Mouse (Mus musculus): ENCODE measurements at regions not wholly inside any gene's neighbourhood (a gene's known extent, or its start where the extent isn't known, plus 50 kb on each side); places are given as distances from the start of the nearest gene placed in this dataset.
"Not testable (repeated sequence)": the region's sequence is repeated elsewhere in the genome, so short reads cannot be mapped to it uniquely, and the experiment has no call there.

DNA sequence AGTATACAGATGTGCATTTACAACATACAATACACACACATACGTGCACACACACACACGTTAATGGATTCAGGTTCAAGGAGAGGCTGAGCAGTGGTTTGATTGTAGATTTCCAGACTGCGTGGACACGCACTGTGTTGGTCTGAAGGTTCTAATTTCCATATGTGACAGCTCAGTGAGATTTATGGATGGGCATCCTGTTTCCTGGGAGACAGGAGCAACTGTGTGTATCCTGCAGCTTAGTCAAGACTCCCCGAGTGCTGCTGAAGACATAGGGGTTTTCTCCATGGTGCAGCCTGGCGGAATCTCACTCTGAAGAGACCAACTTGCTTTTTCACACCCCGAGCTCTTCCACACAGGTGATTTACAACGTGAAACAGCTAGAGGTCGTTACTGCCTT, 119.3 kb upstream of the Foxk1 start:
- no peak for DNase-seq (ENCODE audit: low spot score in 2 of 2)

DNA sequence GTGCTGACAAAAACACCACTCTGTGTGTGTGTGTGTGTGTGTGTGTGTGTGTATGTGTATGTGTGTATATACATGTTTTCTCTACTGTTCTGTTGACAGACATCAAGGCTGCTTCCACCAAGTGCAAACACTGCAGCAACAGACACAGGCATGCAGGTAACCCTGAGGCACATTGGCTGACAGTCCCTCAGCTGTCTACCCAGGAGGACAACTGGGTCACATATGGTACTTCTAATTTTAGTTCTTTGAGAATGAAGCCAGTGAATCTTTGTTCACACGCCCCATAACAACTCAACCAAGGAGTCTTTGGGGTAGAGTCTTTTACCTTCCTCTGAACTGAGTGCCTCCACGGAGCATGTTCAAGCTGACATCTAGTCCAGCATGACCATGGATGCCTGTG, 113.3 kb upstream of the Foxk1 start:
- no peak for DNase-seq (ENCODE audit: low spot score in 2 of 2)

DNA sequence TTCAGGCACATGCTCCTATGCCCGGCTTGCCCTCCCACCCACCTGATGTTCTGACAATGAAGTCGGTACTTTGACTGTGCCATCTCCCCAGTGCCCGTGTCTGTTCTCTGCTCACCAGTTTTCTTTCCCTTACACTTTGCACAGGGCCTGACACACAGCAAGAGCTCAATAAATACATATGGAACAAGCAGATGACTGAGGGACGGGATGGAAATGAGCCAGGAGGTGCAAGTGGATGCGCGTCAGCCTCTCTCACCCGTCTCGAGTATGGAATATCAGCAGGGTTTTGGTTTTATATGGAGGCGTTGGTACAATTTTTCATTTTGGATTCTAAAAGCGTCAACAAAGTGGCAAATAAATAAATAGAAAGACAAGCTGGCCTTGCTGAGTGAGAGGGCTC, 109.8 kb upstream of the Foxk1 start:
- no peak for DNase-seq (ENCODE audit: low spot score in 2 of 2)

DNA sequence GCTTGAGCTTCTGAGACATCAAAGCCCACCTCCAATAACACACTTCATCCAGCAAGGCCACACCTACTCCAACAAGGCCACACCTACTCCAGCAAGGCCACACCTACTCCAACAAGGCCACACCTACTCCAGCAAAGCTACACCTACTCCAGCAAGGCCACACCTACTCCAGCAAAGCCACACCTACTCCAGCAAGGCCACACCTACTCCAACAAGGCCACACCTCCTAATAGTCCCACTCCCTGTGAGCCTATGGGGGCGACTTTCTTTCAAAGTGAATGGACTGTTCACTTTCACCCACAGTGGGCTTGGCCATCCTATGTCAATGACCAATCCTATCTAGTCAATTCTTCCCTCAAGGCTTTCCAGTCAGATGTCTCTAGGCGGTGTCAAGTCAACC, 104.9 kb upstream of the Foxk1 start:
- not testable (repeated sequence) for DNase-seq (ENCODE audit: low spot score in 2 of 2)

DNA sequence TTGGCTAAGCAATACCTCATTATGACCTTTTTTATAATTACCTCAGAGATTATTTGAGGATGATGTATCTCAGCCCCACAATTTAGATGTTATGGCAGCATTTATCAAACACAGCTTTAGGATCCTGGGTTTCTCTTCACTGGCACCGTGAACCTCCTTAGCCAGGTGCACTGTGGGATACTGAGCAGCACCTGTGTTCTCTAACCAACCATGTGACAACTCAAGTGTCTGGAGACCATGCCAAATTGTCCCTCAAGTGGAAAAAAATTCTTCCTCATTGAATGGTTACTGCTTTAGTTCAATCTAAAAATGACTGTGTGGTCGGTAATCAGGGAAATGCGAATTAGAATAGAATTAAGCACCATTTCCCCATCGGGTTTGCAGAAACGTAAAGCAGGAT, 101.7 kb upstream of the Foxk1 start:
- no peak for DNase-seq (ENCODE audit: low spot score in 2 of 2)

DNA sequence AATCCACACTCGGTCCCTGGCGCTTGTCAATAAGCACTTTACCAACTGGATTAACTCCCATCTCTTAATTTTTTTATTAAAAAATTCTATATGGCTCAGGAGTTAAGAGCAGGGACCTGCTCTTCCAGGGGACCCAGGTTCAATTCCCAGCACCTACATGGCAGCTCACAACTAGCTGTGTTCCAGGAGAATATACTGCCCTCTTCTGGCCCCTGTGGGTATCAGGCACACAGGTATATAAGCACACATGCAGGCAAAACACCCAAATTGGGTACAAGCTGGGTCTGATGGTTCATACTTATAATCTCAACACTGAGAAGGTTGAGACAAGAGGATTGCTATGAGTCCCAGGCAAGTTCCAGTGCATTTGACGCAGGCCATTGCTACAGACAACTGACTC, 92.8 kb upstream of the Foxk1 start:
- no peak for DNase-seq (ENCODE audit: low spot score in 2 of 2)

DNA sequence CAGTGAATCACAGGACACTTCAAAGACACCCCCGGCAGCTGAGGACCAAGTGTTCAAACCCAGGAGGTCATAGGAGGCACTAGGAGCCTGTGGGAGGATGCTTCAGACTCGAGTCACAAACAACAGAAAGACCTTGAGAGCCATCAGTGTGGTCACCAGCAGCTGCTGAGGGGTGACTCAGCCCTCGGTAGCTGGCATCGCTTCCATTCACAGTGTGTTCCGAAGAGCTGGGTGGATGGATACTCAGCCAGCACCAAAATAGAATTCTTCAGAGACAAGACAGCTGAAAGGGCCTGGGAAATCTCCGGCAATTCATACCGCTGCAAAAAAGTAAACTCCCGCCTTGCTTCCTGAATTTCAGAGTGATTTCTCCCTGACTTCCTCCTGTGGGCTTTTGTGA, 87.4 kb upstream of the Foxk1 start:
- peak; percentile 30 to 45 for DNase-seq (ENCODE audit: low spot score in 2 of 2)

DNA sequence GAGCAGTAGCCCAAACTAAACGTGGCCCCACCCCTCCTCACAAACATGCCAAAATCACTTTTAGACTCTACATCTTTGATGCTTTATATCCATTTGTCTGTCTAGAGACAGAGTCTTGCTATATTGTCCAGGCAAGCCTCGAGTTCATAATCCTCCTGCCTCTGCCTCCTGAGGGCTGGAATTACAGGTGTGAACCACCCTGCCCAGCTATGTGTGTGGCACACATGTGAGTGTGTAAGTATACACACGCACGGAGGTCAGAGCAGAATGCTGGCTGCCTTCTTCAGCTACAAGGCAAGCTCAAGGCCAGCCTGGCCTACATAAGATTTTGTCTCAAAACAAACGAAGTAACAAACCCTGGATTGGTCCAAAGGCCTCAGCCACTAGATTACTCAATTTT, 86.8 kb upstream of the Foxk1 start:
- no peak for DNase-seq (ENCODE audit: low spot score in 2 of 2)

DNA sequence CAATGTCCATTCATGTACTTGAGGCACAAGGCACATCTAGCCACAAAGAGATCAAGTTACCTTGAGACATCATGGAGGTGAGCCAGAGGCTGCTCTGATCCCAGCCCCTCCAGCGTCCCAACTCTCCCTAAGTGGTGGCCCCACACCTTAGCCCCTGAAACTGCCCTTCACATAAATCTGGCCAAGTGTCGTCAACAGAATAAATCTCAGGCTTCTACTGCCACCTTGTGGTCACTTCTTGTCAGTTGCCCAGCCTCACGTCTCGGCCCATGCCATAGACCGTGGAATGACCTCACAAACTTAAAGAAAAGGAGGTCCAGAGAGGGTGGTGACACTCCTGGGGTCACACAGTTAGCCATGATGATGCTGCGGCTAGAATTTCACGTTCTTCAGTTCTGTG, 82.0 kb upstream of the Foxk1 start:
- DNase-seq (ENCODE audit: low spot score in 2 of 2), result peak; percentile 62 to 64

DNA sequence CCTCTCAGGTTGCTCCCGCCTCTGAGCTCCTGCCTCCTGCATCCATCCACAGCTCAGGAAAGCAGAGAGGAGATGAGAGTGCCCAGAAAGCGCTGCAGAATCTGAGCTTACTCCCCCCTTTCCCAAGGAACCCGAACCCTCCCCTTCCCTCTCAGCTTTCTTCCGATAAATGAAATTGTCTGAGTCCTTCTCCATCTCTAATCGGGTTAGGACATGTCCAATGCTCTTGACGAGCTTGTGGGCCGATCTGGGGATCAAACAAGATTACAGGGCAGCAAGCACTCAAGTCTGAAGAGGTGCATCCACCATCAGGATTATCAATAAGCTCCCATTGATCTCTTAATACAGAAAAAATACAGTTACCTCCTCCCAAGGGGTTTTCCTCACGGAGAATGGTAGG, 80.0 kb upstream of the Foxk1 start:
- no peak for DNase-seq (ENCODE audit: low spot score in 2 of 2)

DNA sequence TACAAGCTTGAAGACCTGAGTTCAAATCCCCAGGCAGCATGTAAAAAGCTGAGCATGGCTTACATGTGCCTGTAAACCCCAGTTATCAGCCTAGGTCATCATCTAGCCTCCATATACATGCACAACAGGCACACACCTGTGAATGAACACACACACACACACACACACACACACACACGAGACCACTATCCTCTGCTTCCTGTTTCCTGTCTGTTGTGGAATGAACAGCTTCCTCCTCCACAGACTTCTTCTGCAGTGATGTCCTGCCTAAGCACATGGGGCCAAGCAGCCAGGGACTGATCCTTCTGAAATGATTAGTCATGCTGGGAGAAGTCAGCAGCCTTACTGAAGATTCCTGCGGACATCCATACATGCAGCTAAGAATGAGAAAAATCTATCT, 76.4 kb upstream of the Foxk1 start:
- DNase-seq (ENCODE audit: low spot score in 2 of 2), result no peak

DNA sequence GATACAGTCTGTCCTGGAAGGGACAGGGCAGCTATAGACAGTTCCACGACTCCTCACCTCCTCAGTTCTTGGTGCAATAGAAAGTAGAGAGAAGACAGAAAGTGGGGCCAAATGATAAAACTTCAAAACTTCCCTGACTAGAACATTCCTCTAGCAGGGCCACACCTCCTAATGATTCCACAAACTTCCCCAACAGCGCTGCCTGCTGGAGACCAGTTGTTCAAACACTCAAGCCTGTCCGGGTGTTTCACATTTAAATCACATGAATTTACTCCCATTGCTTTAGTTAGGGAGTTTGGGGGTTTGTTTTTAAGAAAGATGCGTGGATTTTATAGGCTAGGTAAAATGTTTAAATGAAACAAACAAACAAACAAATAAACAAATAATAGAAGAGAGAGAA, 75.7 kb upstream of the Foxk1 start:
- DNase-seq (ENCODE audit: low spot score in 2 of 2), result no peak

DNA sequence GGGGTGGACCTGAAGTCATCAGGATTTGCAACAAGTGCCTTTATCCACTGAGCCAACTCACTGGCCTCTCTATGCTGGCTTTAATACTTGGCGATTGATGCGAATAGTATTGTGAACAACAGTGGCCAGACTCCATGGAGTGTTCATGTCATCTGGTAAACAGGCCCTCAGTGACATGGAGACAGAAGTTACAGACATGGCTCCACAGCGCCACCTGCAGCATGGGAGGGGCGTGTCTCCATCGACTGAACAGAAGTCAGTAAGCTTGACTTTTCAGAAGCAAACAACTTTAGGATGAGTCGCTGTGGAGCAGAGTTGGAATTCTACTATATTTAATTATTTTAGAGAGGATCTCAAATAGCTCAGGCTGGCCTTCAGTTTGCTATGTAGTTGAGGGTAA, 74.0 kb upstream of the Foxk1 start:
- peak in 1 of 2 experiments; percentile 13 for DNase-seq (ENCODE audit: low spot score in 2 of 2)

DNA sequence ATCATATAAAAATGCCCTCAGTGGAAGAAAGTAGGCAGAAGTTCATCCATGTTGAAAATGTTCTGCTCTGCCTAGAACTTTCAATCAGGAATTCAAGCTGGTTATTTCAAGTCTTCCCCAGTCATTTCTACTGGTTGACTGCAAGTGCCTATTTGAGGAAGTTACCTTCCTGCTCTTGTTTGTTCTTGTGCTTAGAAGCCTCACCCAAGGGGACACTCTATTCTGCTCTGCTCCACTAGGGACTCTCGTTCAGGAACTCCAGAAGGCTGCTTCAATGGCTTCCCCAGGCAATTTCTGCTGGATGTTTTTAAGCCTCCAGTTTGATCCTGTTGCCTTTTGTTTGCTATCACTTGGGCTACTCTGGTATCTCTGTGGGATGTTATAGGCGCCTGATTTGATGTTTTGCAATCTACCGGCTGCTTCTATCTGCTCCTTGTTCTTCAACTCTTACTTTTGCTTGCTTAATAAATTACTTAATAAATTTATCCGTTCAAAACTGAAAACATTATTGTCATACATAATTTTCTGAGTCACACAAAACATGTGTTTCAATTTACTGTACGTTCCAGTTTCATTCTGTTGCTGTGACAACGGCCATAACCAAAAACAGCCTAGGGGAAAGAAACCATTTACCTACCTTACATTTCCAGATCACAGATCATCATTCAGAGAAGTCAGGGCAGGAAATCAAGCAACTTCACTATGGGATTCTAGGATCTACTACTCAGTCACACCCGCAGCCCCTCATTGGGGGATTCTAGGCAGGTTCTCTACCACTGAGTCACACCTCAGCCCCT, 71.4 kb upstream of the Foxk1 start:
- DNase-seq (ENCODE audit: low spot score in 2 of 2), result no peak

DNA sequence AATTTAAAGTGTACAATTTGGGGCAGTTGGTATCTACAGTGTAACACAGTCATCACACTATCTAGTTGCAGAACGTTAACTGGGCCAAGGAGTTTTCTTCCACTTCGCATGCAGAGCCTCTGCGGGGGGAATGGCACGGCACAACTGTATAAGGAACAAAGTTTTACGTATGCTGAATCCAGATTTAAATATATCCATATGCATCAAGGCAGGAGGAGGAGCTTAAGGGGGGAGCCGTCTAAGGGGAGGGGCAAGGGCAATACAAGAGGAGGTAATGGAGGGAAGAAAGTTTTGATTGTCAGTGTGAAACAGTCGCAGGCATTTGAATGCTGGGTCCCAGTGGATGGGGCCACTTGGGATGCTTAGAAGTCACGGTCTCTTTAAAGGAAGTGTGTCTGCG, 68.6 kb upstream of the Foxk1 start:
- DNase-seq (ENCODE audit: low spot score in 2 of 2), result no peak

DNA sequence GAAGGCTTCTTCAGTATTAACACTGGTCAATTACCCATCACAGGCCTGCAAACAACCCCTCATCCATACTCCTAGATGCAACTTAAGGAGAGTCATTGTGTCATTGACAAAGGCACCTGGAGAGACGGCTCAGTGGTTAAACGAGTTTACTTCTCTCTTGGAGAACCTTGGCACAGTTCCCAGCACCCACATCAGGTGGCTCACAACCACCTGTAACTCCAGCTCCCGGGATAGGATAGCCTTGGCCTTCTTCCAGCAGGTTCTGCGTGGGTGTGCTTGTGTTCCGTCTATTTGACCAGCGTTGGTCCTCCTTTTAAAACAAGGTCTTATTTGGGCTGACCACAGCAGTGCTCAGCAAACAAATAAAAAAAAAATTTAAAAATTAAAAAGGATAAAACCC, 63.9 kb upstream of the Foxk1 start:
- no peak for DNase-seq (ENCODE audit: low spot score in 2 of 2)

DNA sequence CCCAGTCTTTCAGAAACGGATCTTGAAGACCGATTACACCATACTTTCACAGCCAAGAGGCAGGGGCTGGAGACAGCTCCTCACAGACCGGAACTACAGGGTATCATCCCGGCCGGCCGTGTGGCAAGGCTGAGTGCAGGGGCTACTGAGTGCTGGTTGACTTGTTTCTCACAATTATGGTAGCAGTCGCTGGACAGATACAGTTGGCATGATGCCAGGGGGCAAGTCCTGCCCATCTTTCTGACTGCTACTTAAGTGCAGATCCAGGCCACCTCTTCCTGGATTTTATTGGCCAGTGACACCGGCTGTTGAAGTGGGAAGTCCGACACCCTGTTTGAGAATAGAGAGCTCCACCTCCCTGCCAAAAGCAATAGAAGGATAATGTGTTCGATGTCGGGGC, 63.2 kb upstream of the Foxk1 start:
- no peak for DNase-seq (ENCODE audit: low spot score in 2 of 2)

DNA sequence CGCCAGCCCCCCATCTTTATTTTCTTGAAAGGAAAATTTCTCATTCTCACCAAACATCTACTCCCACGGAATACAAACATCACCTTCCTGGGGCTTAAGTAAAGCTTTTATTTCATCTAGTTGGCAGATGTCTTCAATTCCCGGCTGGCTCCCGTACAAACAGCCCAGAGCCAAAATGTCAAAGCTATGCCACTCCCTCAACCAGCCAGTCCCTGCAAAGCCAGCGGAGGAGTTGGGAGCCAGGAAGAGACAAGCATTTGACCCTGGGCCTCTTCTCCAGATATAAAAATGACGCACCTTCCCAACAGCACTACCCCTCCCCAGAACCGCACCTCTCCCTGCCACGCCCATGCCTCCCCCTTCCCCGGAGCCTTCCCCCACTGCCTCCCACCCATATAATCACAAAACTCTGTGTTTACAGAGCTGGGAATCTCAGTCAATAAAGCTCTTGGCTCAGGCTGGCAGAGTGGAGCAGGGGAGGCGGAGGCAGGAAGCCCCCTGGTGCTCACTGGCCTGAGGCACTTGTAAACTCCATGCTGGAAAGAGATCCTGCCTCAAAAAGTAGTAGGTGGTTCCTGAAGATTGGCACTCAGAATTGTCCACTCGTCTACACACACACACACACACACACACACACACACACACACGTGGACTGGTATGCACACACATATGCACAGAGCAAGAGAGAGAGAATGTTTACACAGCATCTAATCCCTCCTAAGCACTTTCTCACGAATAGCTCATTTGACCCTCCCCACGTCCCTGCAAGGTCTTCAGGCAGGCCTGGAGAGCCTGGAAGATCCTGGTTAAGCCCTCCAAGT, 60.9 kb upstream of the Foxk1 start:
- no peak for DNase-seq (ENCODE audit: low spot score in 2 of 2)

DNA sequence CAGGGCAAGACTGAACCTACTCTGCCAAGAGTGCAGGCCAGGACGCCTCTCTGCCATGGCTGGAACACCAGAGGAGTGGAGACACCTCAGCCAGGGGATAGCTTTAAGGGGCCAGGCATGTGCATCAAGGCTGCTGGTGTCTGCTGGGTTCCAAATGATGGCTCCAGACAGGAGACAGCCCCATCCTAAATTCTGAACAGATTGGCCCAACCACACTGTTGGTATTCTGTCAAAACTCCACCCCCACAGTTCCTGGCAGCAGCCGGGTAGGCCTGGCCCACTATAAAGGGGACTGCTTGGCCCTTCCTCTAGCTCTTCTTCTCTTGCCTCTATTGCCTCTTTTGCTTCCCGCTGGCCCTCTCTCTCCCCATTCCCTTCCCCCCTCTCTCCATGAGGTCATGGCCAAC, 60.3 kb upstream of the Foxk1 start:
- no peak for DNase-seq (ENCODE audit: low spot score in 2 of 2)

DNA sequence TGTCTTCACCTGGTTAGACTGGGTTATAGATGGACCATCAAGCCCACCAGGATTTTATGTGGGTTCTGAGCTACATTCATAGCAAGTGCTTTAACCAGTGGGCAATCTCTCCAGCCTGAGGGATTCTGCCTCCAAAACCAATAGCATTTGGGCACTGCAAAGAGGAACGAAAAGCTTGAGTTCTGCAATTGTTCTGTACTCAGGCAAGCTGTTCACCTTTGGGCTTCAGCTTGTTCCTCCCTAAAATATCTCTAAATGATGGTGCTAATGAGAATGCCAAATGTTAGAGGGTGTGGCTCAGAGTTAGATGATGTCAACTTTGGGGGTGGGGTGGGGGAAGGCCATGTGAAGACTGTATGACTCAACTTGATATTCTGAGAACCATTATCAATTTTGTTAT, 54.8 kb upstream of the Foxk1 start:
- no peak for DNase-seq (ENCODE audit: low spot score in 2 of 2)

DNA sequence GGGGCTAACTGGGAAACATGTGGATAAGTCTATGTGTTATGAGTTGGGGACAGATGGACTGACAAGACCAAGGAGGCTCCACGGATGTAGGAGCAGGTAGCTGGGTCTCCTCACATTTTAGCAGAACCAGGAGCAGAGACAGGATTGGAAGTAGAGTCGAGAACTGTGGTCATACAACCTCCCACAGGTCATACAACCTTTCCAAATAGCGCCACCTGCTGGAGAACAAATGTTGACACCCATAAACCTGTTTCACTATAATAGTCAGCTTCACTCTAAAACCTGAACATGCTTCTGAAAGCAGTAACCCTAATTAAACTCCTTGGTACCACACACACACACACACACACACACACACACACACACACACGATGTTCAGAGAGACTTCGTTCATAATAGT, 50.7 kb upstream of the Foxk1 start:
- no peak for DNase-seq (ENCODE audit: low spot score in 2 of 2)
